Mouse (Mus musculus) heart, postnatal 14 days (tissue): ENCODE measurements at regions not wholly inside any gene's neighbourhood (a gene's known extent, or its start where the extent isn't known, plus 50 kb on each side); places are given as distances from the start of the nearest gene placed in this dataset.

Experiments
- DNase-seq, 2 experiments: peaks; one replicate each; pipeline ENCODE4 v3.0.0; 2021 to 2022
- intact Hi-C: fragments of 180-260 bp; cut with DNase I; formaldehyde crosslinking; loops from one replicate; pipeline ENCODE4 v1.15.1; 2025

DNA sequence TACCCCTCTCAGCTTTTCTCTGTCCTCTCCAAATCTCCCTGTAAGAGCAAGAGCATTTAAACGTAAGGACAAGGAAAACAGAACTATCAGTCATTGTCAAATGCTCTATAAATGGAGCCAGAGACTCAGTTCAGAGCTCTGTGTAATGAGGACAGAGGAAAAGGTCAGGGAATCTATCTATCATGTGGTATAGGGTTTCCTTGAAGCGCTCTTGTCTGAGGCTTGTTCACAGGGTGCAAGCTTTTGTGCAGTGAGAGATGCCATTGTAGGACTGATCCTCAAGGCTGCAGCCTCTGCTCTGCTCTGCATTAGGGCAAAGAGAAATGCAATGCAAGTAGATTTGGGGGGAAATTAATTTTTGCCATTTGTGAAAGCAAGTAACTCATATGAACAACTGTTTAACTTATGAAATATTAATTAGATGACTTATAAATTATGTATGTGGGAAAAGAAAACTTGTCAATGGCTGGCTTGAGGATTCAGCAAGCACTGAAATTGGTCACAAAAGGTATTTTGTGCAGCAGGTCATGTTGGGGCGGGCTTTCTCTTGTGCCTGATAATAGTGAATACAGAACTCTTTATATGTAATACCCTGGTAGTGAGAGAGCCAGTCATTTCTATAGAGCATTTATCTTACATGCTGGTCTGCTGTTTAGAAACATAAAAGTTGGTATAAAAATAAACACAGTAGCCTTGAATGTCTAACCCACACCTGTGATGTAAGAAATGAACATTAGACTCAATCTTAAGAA is 104.0 kb upstream of the Ednrb start:
- intact Hi-C loops: loop anchor here (5.0 kb wide), 1 partner anchor 106 kb away; the partner anchor contains the start of gene Ednrb
- DNase-seq: no peak

- DNase-seq: no peak
- intact Hi-C loops: loop anchor here (5.0 kb wide), 1 partner anchor 103 kb away; the partner anchor contains the start of gene Ednrb
Measured at GRCm38 (mm10) chr14:103945753-103946152, 101.6 kb upstream of the Ednrb start.

DNA sequence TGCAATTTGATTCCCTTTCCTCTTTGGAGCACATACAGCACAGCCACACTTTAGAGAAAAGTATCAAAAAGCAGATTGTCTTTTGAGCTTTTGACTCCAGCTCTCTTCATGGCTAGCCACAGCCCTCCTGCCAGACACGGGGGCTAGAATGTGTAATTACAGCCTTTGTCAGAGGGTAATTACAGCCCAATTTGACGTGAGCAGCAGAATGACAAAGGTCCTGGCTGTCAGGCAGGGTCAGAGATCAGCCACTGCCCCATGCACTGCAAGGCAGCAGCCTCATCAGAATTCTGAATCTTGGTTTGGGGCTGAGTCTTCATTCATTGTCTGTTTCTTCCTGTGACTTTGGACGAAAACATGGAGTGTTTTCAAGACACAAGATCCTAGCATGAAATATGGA is 95.7 kb upstream of the Ednrb start:
- DNase-seq: no peak
- intact Hi-C loops: no loop called here

GRCm38 (mm10) chr14:103938937-103939336 is 94.7 kb upstream of the Ednrb start:
- no peak for DNase-seq
- intact Hi-C loops: no loop called here

DNA sequence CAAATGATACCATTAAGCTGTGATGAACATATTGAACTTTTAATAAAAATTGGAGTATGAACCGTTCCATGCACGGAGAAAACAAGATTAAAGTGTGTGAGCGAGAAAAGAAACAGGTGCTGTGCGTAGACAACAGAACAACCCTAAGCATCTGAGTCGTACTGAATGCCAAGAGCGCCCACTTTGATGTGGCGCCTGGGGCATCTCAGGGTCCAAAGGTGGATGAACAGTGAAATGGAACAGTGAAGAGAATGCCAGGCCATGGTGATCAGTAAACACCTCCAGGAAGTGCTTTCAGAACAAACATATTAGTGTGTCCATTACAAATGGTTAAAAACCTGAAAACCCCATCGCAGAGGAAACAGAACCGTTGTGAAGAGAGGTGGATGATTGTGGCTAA is 94.0 kb upstream of the Ednrb start:
- no peak for DNase-seq
- intact Hi-C loops: no loop called here

GRCm38 (mm10) chr14:103937700-103938099 is 93.5 kb upstream of the Ednrb start:
- intact Hi-C loops: no loop called here
- DNase-seq: no peak

GRCm38 (mm10) chr14:103933813-103934212 is 89.6 kb upstream of the Ednrb start:
- no peak for DNase-seq
- intact Hi-C loops: no loop called here

DNA sequence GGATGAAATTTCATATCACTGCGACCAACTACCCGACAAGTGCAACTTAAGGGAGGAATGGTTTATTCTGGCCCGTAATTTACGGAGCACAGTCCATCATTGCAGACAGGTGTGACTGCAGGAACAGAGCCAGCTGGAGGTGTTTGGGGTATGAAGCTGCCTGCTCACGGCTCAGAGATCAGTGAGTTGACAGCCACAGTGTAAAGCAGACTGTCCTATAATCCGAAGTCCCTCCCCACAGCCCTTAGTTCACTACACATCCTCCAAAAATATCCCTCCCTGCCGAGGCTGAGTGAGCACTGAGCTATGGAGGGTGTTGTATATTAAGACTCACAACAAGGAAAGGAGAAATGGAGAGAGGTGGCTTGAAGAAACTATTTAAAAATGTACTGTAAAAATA is 88.0 kb upstream of the Ednrb start:
- no peak for DNase-seq
- intact Hi-C loops: no loop called here

GRCm38 (mm10) chr14:103929734-103930364 is 85.6 kb upstream of the Ednrb start:
- intact Hi-C loops: no loop called here
- no peak for DNase-seq

DNA sequence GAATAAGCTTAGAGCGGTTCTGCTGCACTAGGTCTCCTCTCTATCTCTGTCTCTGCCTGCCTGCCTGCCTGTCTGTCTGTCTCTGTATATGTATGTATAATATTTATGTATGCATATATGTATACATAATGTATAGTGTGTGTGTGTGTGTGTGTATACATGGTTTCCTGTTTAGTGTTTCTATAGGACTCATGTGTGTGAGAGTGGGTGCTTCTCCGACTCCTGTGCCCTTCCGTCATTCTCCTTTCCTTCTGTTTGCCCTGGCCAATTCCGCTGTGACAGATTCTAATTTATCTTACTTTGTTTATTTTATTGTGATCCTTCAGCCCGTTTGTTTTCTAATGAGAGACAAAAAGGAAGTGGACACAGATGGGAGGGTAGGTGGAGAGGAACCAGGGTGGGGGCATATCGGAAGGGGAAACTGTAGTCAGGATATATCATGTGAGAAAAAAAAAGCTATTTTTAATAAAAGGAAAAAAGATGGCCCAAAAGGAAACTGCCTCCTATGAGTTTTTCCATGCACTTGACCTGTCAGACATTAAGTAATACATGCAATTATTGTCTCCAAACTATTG is 85.0 kb upstream of the Ednrb start:
- intact Hi-C loops: no loop called here
- DNase-seq: no peak

DNA sequence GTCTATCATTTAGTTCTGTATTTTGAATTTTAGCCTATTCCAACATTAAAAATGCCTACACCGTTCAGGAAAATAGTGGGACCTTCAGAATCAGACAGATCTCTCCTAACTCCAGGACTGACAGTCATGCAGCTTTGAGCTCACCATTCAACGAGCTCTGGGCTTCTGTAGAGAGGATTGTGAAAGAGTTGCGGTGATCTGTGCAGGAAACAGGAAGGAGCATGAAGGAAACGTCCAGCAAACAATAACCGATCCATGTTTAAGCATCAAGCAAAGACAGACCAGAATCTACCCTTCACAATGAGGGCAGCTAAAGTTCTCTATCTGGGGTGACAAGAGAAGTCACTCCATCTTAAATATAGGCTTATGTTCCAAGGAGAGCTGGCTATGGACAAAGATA is 76.0 kb upstream of the Ednrb start:
- intact Hi-C loops: no loop called here
- DNase-seq: no peak

DNA sequence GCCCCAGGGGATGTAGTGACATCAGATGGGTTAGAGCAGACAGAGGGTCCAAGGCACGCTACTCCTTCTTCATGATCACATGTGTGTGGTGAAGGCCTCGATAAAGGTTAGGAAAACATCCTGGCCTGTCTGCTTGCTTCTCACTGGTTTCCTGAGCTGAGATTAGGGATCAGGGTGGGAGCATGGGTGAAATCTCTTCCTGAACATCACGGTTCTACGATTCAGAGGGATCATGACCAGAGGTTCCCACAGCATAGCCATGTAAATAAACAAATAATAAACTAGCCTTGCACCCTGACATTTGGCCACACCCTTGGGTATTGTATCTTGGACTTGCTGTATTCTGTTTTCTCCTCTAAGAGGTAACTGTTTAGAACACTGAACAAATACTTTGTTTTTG is 75.2 kb upstream of the Ednrb start:
- intact Hi-C loops: no loop called here

GRCm38 (mm10) chr14:103913453-103913852 is 69.3 kb upstream of the Ednrb start:
- intact Hi-C loops: no loop called here
- DNase-seq: no peak

More for the DNA sequence above, 75.2 kb upstream of the Ednrb start:
- no peak for DNase-seq

GRCm38 (mm10) chr14:103911707-103912106 is 67.5 kb upstream of the Ednrb start:
- intact Hi-C loops: no loop called here
- DNase-seq: no peak

GRCm38 (mm10) chr14:103911280-103911679 is 67.1 kb upstream of the Ednrb start:
- DNase-seq: no peak
- intact Hi-C loops: no loop called here

DNA sequence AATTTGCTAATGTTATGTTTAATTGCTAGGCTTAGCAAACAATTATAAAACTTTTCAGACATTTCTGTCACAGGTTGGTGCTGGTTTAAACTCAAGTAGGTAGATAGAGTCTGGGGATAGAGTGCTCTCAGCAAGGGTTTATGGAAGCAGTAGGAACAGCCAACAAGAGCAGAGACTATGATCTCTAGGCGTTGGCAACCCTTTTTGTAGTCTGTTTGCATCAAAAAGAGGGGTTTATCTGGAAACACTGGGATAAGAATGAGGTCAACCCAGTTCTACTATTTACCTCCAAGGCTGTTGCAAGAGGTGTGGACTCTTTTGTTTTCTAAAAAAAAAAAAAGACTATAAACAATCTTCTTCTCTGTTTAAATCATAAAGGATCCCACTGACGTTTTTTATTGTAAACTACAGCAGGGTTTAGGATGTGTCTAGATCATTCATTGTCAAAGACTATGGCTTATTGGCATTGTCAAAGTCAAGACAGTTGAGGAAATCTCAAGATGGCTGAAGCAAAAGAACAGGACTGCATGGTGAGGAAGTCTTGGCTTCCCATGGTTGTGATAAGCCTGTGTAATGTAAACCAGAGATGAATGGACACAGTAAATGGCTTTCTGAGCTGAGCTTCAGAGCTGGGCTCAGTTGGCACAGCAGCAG is 62.3 kb upstream of the Ednrb start:
- DNase-seq: no peak
- intact Hi-C loops: no loop called here

DNA sequence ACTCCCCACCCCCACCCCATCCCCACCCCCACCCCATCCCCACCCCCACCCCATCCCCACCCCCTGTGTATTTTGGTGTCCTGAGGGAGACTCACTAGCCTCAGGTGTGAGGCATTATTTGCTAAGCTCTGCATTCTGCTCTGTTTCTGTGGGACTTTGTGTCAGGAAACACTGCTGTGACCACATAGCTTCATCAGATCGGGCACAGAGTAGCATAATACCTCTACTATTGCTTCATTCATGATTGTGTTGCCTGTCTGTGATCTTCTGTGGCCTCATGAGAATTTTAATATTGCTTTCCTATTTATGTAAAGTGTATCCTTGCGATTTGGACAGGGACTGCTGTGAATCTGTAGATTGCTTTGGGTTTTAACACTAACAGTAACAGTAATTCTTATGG is 56.6 kb upstream of the Ednrb start:
- DNase-seq: no peak
- intact Hi-C loops: no loop called here

- peak in 1 of 2 experiments; percentile 7 for DNase-seq
- intact Hi-C loops: loop anchor here (5.0 kb wide), 1 partner anchor 57 kb away; the partner anchor contains the start of gene Ednrb
Measured at GRCm38 (mm10) chr14:103899111-103899814, 55.1 kb upstream of the Ednrb start.

DNA sequence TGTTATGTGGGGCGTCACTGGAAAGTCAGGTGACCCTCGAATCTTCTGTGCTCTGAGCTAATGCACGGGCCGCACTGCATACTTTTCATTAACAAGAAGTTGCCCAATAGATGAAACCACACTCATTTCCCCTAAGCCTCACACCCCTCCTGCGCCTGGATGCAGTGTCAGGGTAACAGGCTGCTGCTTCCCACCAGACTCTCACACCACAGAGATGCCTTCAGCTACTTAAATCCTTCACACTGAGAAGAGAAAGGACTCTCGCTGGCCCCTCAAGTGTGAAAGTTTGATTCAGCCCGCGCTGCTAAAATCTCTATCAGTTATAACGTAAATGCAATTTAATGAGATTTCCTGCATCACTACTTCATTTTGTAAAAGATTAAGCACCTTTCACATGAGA is 54.5 kb upstream of the Ednrb start:
- DNase-seq: no peak
- intact Hi-C loops: loop anchor here (5.0 kb wide), 1 partner anchor 56 kb away; the partner anchor contains the start of gene Ednrb

GRCm38 (mm10) chr14:103895261-103895660 is 51.1 kb upstream of the Ednrb start:
- no peak for DNase-seq
- intact Hi-C loops: loop anchor here (5.0 kb wide), 1 partner anchor 53 kb away; the partner anchor contains the start of gene Ednrb
